ENCODE assay signal across 8 mouse cellular contexts in the genomic region with DNA sequence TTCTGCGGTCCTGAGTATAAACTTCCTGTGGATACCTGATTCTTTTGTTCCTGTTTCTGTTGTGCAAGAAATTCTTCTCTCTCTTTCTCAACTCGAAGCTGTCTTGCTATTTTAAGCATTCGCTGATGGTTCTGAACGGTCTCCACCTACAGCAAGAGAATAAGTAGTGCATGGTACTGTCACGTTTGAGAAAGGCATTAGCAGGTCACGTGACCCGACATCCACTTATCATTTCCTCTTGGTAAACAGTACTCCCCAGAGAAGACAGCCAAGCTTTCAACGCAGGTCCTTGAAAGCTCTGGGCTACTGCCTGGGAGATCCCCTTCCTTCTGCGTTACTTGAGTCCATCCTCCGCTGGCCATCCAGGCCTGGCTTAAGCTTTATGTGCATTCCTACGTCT. TPM values are rescaled to one million over a fixed set of nuclear protein-coding genes. Genes with fewer than 3 reads are reported as not detected.
DNase-seq lines count a peak whose midpoint lies in the region; ATAC-seq and TF ChIP-seq lines count a peak whose summit lies in the region.

No protein-coding gene starts in this region.

- no peak for TF ChIP-seq CTCF in kidney, adult 2 months (conservative IDR thresholded peaks at IDR 0.05; ENCODE audit: insufficient read depth, insufficient read length, low read depth, low read length)
- TF ChIP-seq CTCF in intestine, postnatal 0 days (IDR thresholded peaks at IDR 0.05; ENCODE audit: low read depth) = peak; percentile 55
- no peak for TF ChIP-seq CTCF in small intestine, adult 2 months (IDR thresholded peaks at IDR 0.05; ENCODE audit: extremely low read depth, insufficient read length, insufficient replicate concordance, low read depth, low read length)

- H3K27ac ChIP-seq in kidney, adult 2 months (ENCODE audit: insufficient read depth, low read depth, low read length) = no peak overlapping the region
- no peak overlapping the region for H3K27ac ChIP-seq in kidney, embryonic 14.5 days (ENCODE audit: low read depth, low read length)
- no peak overlapping the region for H3K27ac ChIP-seq in intestine, postnatal 0 days (ENCODE audit: low read depth, low read length)
- peak overlapping the region; percentile 59; the same call in 1 of the 2 replicates for H3K27ac ChIP-seq in small intestine, adult 2 months (ENCODE audit: insufficient read depth, low read depth, low read length)

- WGBS in kidney, adult 2 months = 61% methylated on average over 11 of the region's 11 CpGs
- 74% methylated on average over 11 of the region's 11 CpGs for WGBS in kidney, embryonic 14.5 days
- 34% methylated on average over 11 of the region's 11 CpGs for WGBS in intestine, postnatal 0 days
- WGBS in small intestine, adult 2 months = 41% methylated on average over 11 of the region's 11 CpGs

- TF ChIP-seq POLR2A in kidney, adult 2 months (IDR thresholded peaks at IDR 0.05; ENCODE audit: low read depth, low read length) = no peak
- no peak for TF ChIP-seq POLR2A in small intestine, adult 2 months (IDR thresholded peaks at IDR 0.05; ENCODE audit: low read depth, low read length)

- H3K4me1 ChIP-seq in kidney, adult 2 months (ENCODE audit: control insufficient read depth, insufficient read depth, low read length) = no peaks in the 10 kb centered on the region
- H3K4me1 ChIP-seq in kidney, embryonic 14.5 days (ENCODE audit: control insufficient read depth, insufficient read depth, low read length) = no peaks in the 10 kb centered on the region
- H3K4me1 ChIP-seq in intestine, postnatal 0 days (replicated peaks; ENCODE audit: control insufficient read depth, insufficient read depth, low read length) = no peaks in the 10 kb centered on the region
- no peaks in the 10 kb centered on the region for H3K4me1 ChIP-seq in small intestine, adult 2 months (ENCODE audit: control insufficient read depth, insufficient read depth, insufficient read length, low read length)

- H3K9ac ChIP-seq in kidney, embryonic 14.5 days (ENCODE audit: low read depth, low read length) = no peak overlapping the region
- H3K9ac ChIP-seq in intestine, postnatal 0 days (ENCODE audit: low read depth, low read length) = no peak overlapping the region

- H3K9me3 ChIP-seq in kidney, embryonic 14.5 days (ENCODE audit: control insufficient read depth, low read length) = no peaks in the 10 kb centered on the region
- no peaks in the 10 kb centered on the region for H3K9me3 ChIP-seq in intestine, postnatal 0 days (ENCODE audit: control insufficient read depth)

- H3K4me2 ChIP-seq in kidney, embryonic 14.5 days (replicated peaks; ENCODE audit: low read depth, low read length) = no peak overlapping the region
- no peak overlapping the region for H3K4me2 ChIP-seq in intestine, postnatal 0 days (replicated peaks; ENCODE audit: low read depth)

- H3K36me3 ChIP-seq in kidney, adult 2 months (ENCODE audit: control insufficient read depth, insufficient read depth, low read length) = no peaks in the 10 kb centered on the region; the same call in 1 of the 2 replicates
- H3K36me3 ChIP-seq in kidney, embryonic 14.5 days (ENCODE audit: control insufficient read depth, insufficient read depth, low read length) = peaks cover 65% of the 10 kb centered on the region
- no peaks in the 10 kb centered on the region for H3K36me3 ChIP-seq in intestine, postnatal 0 days (ENCODE audit: control insufficient read depth, insufficient read depth)
- H3K36me3 ChIP-seq in small intestine, adult 2 months (ENCODE audit: control insufficient read depth, insufficient read depth, low read length) = no peaks in the 10 kb centered on the region

- H3K4me3 ChIP-seq in kidney, adult 2 months (ENCODE audit: insufficient read depth, low read depth, low read length) = no peak overlapping the region
- H3K4me3 ChIP-seq in kidney, embryonic 14.5 days (ENCODE audit: low read length) = no peak overlapping the region
- H3K4me3 ChIP-seq in intestine, postnatal 0 days (ENCODE audit: low read depth, low read length) = no peak overlapping the region
- H3K4me3 ChIP-seq in small intestine, adult 2 months (ENCODE audit: low read depth, low read length) = no peak overlapping the region

- H3K27me3 ChIP-seq in kidney, adult 2 months (replicated peaks; ENCODE audit: control insufficient read depth, insufficient read depth, low read length) = no peaks in the 10 kb centered on the region
- H3K27me3 ChIP-seq in kidney, embryonic 14.5 days (ENCODE audit: control insufficient read depth, insufficient read depth, low read length) = no peaks in the 10 kb centered on the region
- H3K27me3 ChIP-seq in intestine, postnatal 0 days (replicated peaks; ENCODE audit: control insufficient read depth, insufficient read depth, low read length) = no peaks in the 10 kb centered on the region
- H3K27me3 ChIP-seq in small intestine, adult 2 months (ENCODE audit: control insufficient read depth, insufficient read depth, low read length) = no peaks in the 10 kb centered on the region

- DNase-seq in kidney, adult 2 months = peak; percentile 24
- peak; percentile 68 for DNase-seq in brain, adult 2 months (ENCODE audit: low read depth, low spot score)
- DNase-seq in cerebellum, postnatal 10 days = no peak
- DNase-seq in kidney, adult 11 months = no peak
- DNase-seq in layer of hippocampus, adult 18-20 months (ENCODE audit: low spot score in 2 of 2) = no peak

- no peak for ATAC-seq in kidney, embryonic 14.5 days (ENCODE audit: low FRiP score, low TSS enrichment)
- no peak for ATAC-seq in intestine, postnatal 0 days

RNA-seq across cellular contexts. Expression of gene Ift81, which starts 12.1 kb away (rescaled TPM):
- polyA plus RNA-seq in kidney, adult 2 months (2012; rRNA removed) = 2.0 and 3.4 TPM in 2 replicates
- polyA plus RNA-seq in kidney, embryonic 14.5 days (2014; fragmentation: Nextera tagmentation; extraction: Ambion mirVana) = 34.1 and 46.0 TPM in 2 replicates
- polyA plus RNA-seq in intestine, postnatal 0 days (2015; fragmentation: Nextera tagmentation; extraction: Ambion mirVana) = 10.2 and 11.7 TPM in 2 replicates
- 0.09 and 0.15 TPM in 2 replicates for polyA plus RNA-seq in small intestine, adult 2 months (2012; rRNA removed)
- total RNA-seq in layer of hippocampus, adult 18-20 months (2021) = 10 to 100 TPM; 40.9 to 46.9 TPM

RNA-seq across cellular contexts. Expression of gene P2rx7, which starts 41.5 kb away (rescaled TPM):
- polyA plus RNA-seq in kidney, adult 2 months (2012; rRNA removed) = 5.1 and 5.3 TPM in 2 replicates
- 0.56 and 1.1 TPM in 2 replicates for polyA plus RNA-seq in kidney, embryonic 14.5 days (2014; fragmentation: Nextera tagmentation; extraction: Ambion mirVana)
- 1.6 and 2.7 TPM in 2 replicates for polyA plus RNA-seq in intestine, postnatal 0 days (2015; fragmentation: Nextera tagmentation; extraction: Ambion mirVana)
- polyA plus RNA-seq in small intestine, adult 2 months (2012; rRNA removed) = 12.0 and 24.3 TPM in 2 replicates
- 1 to 10 TPM; 7.2 to 9.9 TPM for total RNA-seq in layer of hippocampus, adult 18-20 months (2021)

Comparison
In these comparisons a context has a peak if more than half of its experiments do, and no peak if none do; other contexts are left out.
1. DNase-seq: peak in kidney, adult 2 months (single experiment) and brain, adult 2 months (single experiment); none in cerebellum, postnatal 10 days (0 of 2), kidney, adult 11 months (single experiment) and layer of hippocampus, adult 18-20 months (0 of 2).